Mouse (Mus musculus): ENCODE measurements around the gene Mettl21e. TPM values are rescaled to one million over a fixed set of nuclear protein-coding genes. Genes with fewer than 3 reads are reported as not detected.
"Not testable (repeated sequence)": the region's sequence is repeated elsewhere in the genome, so short reads cannot be mapped to it uniquely, and the experiment has no call there.

The Mettl21e gene
- under 1 TPM in 1 of 2 experiments, not detected in 1; 0.08 TPM for total RNA-seq (2021)

- intact Hi-C loops (cut with DNase I), result no loop called here
- DNase-seq (ENCODE audit: low spot score), result peak; percentile 11
These were observed at the start of gene Mettl21e for GRCm38 (mm10) chr1:44218876-44219275. TSS of gene Mettl21e (minus strand) at chr1:44218961.

GRCm38 (mm10) chr1:44240440-44240839 lies 21.7 kb upstream of the Mettl21e start:
- intact Hi-C loops (cut with DNase I); DNase-seq (ENCODE audit: low spot score): not testable (repeated sequence)

GRCm38 (mm10) chr1:44239969-44240368 lies 21.2 kb upstream of the Mettl21e start:
- DNase-seq (ENCODE audit: low spot score), result no peak
- intact Hi-C loops (cut with DNase I), result no loop called here

DNA sequence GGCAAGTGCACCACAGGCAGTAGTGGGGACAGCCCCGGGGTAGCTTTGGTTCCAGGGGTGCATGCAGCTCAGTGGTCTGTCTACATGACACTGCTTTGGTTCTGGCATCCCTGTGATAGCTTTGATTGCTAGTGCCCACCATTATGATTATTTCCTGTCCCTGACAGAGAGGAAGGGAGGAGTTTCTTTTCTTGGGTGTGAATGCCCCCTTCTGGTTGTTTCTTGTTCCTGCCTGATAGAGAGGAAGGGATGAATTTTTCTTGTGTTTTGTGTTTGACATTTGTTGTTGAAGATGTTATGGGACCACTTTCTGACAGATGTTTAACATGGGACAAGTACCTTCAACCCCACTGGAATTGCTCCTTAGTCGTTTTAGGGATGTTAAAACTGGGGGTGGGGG lies 18.5 kb upstream of the Mettl21e start:
- intact Hi-C loops (cut with DNase I), result no loop called here

GRCm38 (mm10) chr1:44235311-44235710 lies 16.6 kb upstream of the Mettl21e start:
- intact Hi-C loops (cut with DNase I), result no loop called here
- no peak for DNase-seq (ENCODE audit: low spot score)

More for the DNA sequence above, 18.5 kb upstream of the Mettl21e start:
- DNase-seq (ENCODE audit: low spot score), result no peak

- intact Hi-C loops (cut with DNase I), result loop anchor here (5.0 kb wide), 1 partner anchor 1078 kb away; the partner anchor contains the start of gene Col3a1
- not testable (repeated sequence) for DNase-seq (ENCODE audit: low spot score)
These were observed 15.8 kb upstream of the Mettl21e start for GRCm38 (mm10) chr1:44234531-44234930.

GRCm38 (mm10) chr1:44229044-44229443 lies 10.3 kb upstream of the Mettl21e start:
- intact Hi-C loops (cut with DNase I), result loop anchor here (5.0 kb wide), 2 partner anchors 513 to 1538 kb away; no protein-coding TSS in a partner anchor
- no peak for DNase-seq (ENCODE audit: low spot score)

GRCm38 (mm10) chr1:44217118-44217517 lies 1.6 kb downstream of the Mettl21e start:
- DNase-seq (ENCODE audit: low spot score), result no peak
- intact Hi-C loops (cut with DNase I), result no loop called here

- DNase-seq (ENCODE audit: low spot score), result peak; percentile 9
- intact Hi-C loops (cut with DNase I), result no loop called here
These were observed 2.2 kb downstream of the Mettl21e start for GRCm38 (mm10) chr1:44216352-44217116.

- DNase-seq (ENCODE audit: low spot score), result no peak
- intact Hi-C loops (cut with DNase I), result no loop called here
These were observed 4.3 kb downstream of the Mettl21e start for GRCm38 (mm10) chr1:44214443-44214842.

- no peak for DNase-seq (ENCODE audit: low spot score)
- intact Hi-C loops (cut with DNase I), result no loop called here
These were observed 15.9 kb downstream of the Mettl21e start for GRCm38 (mm10) chr1:44202876-44203275.

DNA sequence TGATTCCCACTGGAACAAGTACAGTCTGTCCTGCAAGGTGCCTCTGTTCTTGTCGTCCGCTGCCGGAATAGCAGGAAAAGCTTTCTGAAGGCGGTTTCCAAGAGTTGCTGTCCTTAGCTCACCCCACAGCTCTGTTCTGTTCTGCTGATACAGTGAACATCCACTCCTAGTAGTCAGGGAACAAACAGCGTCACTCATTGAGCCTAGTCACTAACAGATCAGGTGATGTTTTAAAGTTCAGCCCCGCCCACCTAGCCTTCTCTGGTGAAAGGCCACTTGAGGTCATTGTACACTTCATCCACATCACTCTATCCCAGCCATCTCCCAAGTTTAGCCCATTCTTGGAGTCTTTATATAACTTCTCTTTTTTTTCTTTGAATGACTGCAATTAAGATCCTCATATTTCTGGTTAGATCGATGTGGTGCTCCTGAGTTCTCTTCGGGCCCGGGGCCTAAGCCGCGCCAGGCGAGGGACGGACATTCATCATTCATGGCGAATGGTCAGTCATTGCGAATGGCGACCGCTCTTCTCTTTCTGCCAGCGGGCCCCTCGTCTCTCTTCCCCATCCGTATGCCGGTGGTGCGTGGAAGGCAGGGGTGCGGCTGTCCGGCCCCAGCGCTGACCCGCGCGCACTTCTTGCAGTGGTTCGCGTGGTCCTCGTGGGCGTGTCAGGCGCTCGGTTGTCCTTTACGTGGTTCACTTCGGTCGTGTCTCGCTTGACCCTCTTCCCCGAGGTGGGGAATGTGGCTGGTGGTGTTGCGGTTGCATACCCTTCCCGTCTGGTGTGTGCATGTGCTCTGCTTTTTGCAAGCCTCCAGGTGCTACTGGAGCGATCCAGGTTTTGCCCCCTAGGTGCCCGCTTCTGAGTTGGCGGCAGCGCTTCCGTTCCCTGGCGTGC lies 20.2 kb downstream of the Mettl21e start:
- intact Hi-C loops (cut with DNase I), result no loop called here
- peak; percentile 9 for DNase-seq (ENCODE audit: low spot score)

GRCm38 (mm10) chr1:44186396-44186795 lies 32.4 kb downstream of the Mettl21e start:
- DNase-seq (ENCODE audit: low spot score), result no peak
- intact Hi-C loops (cut with DNase I), result no loop called here

GRCm38 (mm10) chr1:44178086-44178485 lies 40.7 kb downstream of the Mettl21e start:
- intact Hi-C loops (cut with DNase I), result no loop called here
- DNase-seq (ENCODE audit: low spot score), result no peak

- DNase-seq (ENCODE audit: low spot score), result no peak
- intact Hi-C loops (cut with DNase I), result no loop called here
These were observed 44.9 kb downstream of the Mettl21e start for GRCm38 (mm10) chr1:44173903-44174302.

GRCm38 (mm10) chr1:44172656-44173055 lies 46.1 kb downstream of the Mettl21e start:
- intact Hi-C loops (cut with DNase I), result no loop called here
- no peak for DNase-seq (ENCODE audit: low spot score)

DNA sequence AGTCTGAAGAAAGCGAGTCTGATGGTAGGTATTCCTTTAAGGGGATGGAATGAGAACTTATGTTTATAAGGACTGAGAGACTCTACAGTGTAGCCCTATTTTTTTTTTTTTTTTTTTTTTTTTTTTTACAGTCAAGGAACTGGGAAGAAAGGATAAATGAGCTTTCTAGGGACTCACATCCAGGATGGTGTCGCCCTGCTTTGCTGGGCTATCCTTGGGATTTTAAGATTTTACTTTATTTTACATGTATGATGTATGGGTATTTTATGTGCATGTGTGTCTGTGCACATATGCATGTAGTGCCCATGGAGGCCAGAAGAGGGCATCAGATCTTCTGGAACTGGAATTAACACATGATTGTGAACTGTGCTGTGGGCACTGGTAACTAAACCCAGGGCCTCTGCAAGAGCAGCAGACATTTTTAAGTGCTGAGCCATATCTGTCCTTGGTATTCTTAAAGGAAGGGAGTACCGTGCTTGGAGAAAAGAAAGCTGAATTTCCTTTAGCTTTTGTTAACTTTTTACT lies 50.8 kb downstream of the Mettl21e start:
- intact Hi-C loops (cut with DNase I), result no loop called here
- no peak for DNase-seq (ENCODE audit: low spot score)

- DNase-seq (ENCODE audit: low spot score), result no peak
- intact Hi-C loops (cut with DNase I), result no loop called here
These were observed 56.4 kb downstream of the Mettl21e start for GRCm38 (mm10) chr1:44162389-44162788.

DNA sequence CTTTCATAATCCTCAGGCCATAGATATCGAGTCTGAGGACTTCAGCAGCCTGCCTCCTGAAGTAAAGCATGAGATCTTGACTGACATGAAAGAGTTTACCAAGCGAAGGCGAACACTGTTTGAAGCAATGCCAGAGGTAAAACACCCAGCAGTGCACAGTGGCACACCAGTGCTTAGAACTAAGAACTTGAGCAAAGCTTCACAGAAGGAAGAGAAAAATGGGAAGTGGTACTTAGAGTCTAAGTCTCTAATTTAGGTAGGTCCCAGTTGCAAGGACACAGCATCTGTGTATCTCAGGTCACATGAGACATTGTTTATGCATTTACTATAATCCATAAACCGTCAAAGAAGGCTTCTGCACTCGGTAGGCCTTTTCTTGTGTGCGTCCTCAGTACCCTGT lies 56.9 kb downstream of the Mettl21e start:
- no peak for DNase-seq (ENCODE audit: low spot score)
- intact Hi-C loops (cut with DNase I), result no loop called here

DNA sequence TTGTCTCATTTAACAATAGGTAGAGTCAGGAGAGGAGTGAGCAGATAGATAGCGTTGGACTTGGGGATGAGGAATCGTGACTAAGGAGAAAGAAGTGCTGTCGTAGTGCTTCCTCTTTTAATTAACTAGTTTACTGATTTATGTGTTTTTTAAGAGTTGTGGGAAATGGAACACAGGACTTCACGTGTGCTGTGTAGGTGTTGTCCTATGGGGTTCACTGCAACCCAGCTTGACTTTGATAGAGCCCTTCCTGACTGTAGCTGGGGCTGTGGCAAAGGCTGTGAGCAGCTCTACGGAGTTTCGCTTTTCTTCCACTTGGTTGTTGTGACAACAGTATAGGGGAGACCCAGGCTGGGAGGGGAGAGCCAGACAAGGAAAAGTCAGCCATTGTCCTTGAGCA lies 60.4 kb downstream of the Mettl21e start:
- intact Hi-C loops (cut with DNase I), result no loop called here
- DNase-seq (ENCODE audit: low spot score), result no peak

DNA sequence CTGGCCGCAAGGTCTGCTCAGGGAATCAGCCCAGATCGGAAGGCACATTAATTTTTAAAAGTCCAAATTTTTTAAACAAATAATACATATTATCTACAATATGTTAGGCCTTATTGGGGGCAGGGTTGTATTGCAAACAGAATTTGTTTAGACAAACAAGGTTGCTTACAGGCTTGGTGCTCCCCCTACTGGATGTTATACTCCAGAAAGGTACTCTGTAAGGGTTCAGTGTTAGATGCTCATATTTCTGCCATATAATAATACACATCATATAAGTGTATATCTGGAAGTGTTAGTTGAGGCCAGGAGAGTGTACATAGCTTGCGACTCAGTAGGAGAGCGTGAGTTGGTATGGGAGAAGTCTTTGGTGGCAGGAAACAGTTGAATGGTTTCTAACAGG lies 63.5 kb downstream of the Mettl21e start:
- intact Hi-C loops (cut with DNase I), result no loop called here
- DNase-seq (ENCODE audit: low spot score), result no peak
